Mouse (Mus musculus) ovary, adult 18-20 months (tissue): Measurements from ENCODE around the gene L3mbtl2.

Experiments used
- DNase-seq: peaks from one replicate; pipeline ENCODE4 v3.0.0; 2022; ENCODE audit warnings: low spot score, mixed read lengths

Gene L3mbtl2

GRCm38 (mm10) chr15:81708991-81709390 is 45.3 kb downstream of the L3mbtl2 start:
- DNase-seq = no peak

DNA sequence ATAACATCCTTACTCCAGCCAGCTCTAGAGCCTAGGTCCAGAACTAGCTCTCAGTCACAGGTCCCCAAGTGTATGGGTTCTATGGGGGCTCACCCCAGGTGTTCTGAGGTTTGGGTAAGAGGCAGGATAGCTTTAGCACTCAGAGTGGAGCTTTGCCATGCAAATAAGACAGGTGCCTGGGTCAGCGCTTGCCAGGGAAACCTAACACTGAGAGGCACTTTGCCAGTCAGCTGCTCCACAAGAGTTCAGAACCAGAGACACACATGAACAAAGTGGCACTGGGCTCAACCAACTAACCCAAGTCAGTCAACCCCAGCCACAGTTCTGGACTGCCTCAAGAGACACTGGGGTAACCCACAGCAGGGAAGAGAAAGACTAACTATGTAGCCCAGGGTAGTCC is 46.0 kb downstream of the L3mbtl2 start:
- DNase-seq = no peak

DNA sequence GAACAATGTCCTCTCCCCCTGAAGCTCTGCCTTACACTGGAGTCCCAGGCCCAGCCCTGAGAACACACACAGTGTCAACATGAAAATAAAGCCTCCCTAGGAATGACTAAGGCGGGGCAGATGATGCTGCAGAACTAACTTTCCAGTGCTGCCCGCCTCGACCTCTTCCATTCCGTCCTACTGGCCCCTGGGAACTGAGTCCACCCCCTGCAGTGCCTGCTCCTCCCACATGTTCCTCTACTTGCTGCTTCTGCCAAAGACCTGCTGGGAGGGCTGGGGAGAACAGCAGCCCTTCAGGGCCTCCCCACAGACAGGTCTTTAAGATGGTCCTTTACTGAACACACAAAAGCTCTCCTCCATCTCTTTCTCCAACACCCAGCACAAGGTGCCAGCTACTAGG is 47.1 kb downstream of the L3mbtl2 start:
- no peak for DNase-seq

- no peak for DNase-seq
Measured at GRCm38 (mm10) chr15:81713742-81714141, 50.1 kb downstream of the L3mbtl2 start.

GRCm38 (mm10) chr15:81718336-81719138 is 54.8 kb downstream of the L3mbtl2 start:
- no peak for DNase-seq

- DNase-seq = no peak
Measured at GRCm38 (mm10) chr15:81719139-81719531, 55.4 kb downstream of the L3mbtl2 start.

DNA sequence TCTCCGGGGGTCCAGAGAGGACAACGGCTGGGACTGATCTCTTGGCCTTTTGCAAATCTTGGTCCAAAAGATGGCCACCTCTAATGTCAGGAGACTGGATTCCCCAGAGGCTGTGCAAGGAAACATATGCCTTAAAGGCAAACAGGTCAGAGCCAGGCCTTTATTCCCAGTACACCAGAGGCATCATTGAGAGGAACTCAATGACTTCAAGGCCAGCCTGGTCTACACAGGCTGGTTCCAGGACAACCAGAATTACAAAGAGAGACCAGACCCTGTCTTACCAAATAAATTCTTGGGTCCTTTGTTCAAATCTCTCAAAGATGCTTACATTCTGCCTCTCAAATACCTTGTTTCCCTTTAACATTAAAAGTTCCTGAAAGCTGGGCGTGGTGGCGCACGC is 58.7 kb downstream of the L3mbtl2 start:
- no peak for DNase-seq

DNA sequence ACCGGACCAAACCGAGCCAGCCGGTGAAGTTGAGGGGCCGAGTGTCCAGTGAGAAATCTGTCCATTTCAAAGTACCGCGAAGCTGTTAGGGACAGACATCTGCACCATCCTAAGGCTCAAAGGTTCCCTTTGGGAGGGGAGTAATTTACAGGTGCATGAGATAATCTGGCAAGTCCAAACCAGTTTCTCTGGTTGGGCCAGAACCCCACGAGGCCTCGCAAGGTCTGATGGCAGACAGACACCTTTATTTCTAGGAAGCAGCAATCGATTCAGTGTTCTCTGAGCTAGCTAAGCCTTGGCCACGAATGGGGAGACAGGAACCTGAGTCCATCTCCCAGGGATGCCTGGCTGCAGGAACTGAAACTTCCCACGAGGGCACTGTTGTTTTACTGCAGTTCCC is 60.0 kb downstream of the L3mbtl2 start:
- no peak for DNase-seq

GRCm38 (mm10) chr15:81725965-81726364 is 62.3 kb downstream of the L3mbtl2 start:
- DNase-seq = no peak

GRCm38 (mm10) chr15:81729241-81729791 is 65.6 kb downstream of the L3mbtl2 start:
- DNase-seq = peak; percentile 19

DNA sequence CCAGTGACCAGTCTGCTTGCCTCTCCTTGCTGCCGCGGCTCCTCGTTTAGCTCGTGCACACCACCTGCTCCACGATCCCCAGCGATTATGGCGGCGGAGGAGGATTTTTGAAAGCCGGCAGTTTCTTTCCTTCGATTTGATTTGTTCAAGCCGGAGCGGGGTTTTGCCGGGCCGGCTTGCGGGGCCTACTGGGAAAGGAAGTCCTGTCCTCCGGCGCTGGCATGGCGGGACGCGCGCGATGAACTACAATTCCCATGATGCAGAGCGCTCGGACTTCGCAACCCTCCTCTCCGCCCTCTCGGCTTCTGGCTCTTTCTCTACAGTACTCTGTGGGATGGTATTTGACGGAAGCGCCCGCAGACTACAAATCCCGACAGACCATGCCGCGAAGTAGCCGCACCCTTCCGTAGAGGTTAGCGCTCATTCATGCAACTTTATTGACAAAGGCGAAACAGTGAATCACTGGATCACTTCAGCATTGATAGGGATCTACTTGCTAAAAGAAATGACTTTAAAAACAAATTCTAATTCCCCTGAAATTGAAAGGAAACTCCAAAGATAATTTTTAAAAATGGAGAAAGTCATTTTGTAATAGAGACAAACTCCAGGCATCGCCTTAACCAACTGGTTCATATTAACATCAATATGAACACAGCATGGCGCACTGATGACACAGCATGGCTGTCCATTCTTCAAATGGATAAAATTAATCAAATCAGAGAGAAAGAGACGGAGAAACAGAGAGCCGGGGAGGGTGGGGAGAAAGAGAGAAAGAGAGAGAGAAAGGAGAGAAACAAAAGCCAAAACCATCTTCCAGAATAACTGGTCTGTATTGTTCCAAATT is 66.3 kb downstream of the L3mbtl2 start:
- DNase-seq = peak; percentile 98

DNA sequence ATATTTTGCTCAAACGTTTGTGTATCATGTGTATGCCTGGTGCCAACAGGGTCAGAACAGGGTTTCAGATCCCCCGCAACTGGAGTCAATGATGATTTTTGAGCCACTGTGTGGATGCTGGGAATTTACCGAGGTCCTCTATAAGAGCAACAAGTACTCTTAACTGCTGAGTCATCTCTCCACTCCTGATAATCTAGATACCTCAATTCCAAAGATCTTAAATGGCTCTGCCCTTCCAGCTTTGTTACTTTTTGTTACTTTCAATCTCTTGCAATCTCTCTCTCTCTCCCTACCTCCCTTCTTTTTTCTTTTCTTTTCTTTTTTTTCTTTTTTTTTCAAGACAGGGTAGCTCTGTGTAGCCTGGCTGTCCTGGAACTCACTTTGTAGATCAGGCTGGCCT is 71.4 kb downstream of the L3mbtl2 start:
- DNase-seq = no peak
